Mouse (Mus musculus): ENCODE results near the gene Socs3.

The Socs3 gene

DNA sequence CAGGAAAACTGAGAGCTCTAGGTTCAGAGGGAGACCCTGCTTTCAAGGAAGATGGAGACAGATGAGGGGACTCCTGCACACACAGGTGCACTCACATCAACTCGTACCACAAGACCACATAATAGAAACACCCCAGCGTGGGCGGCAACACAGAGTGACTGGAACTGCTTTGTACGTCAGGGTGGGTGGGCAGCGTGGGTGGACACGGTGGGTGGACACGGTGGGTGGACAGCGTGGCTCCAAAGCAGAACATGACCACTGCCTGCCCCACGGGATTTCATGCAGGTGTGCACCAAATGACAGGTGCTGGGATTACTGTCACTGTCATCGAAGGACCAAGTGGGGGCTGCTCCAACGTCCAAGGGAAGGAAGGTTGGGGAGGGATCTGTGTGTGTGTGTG lies 51.3 kb downstream of the Socs3 start:
- DNase-seq = no peak
